Mouse (Mus musculus) liver, postnatal 0 days (tissue): ENCODE data around the gene Elmo3. TPM values are rescaled to one million over a fixed set of nuclear protein-coding genes. Genes with fewer than 3 reads are reported as not detected.

Experiments
- ATAC-seq: fragments of 200-750 bp; cut with Nextera tagmentation; 2 replicates; pipeline ENCODE4 v1.8.0; 2017; ENCODE audit warnings: mild to moderate bottlenecking, moderate library complexity
- DNase-seq: peaks from one replicate; pipeline ENCODE4 v3.0.0-alpha.2; 2016
- H3K27ac ChIP-seq: fragments of 300-500 bp; sonication (generic); 2 replicates; pipeline ENCODE4 v1.5.1; 2014; ENCODE audit warnings: antibody characterized with exemption, moderate library complexity, mild to moderate bottlenecking, low read depth
- H3K27me3 ChIP-seq: fragments of 300-500 bp; sonication (generic); 2 replicates; pipeline ENCODE4 v1.6.1; 2014; ENCODE audit warnings: low read length, control low read depth, mixed read lengths; ENCODE audit not compliant: insufficient read depth
- H3K36me3 ChIP-seq: fragments of 300-500 bp; sonication (generic); replicated peaks from 2 replicates; pipeline ENCODE4 v1.6.1; 2014; ENCODE audit warnings: mild to moderate bottlenecking, control low read depth, low read length, moderate library complexity, mixed read lengths; ENCODE audit not compliant: insufficient read depth
- H3K4me1 ChIP-seq: fragments of 300-500 bp; sonication (generic); 2 replicates; pipeline ENCODE4 v1.6.1; 2014; ENCODE audit warnings: antibody characterized with exemption, mild to moderate bottlenecking, control low read depth; ENCODE audit not compliant: insufficient read depth
- H3K4me2 ChIP-seq: fragments of 300-500 bp; sonication (generic); 2 replicates; pipeline ENCODE4 v1.6.1; 2014; ENCODE audit warnings: low read depth, mild to moderate bottlenecking, low read length, moderate library complexity, mixed read lengths
- H3K4me3 ChIP-seq: fragments of 300-500 bp; sonication (generic); 2 replicates; pipeline ENCODE4 v1.5.1; 2014; ENCODE audit warnings: low read depth, low read length
- H3K9ac ChIP-seq: fragments of 300-500 bp; sonication (generic); replicated peaks from 2 replicates; pipeline ENCODE4 v1.6.1; 2014; ENCODE audit warnings: mild to moderate bottlenecking, moderate library complexity
- H3K9me3 ChIP-seq: fragments of 300-500 bp; sonication (generic); 2 replicates; pipeline ENCODE4 v1.6.1; 2016; ENCODE audit warnings: mild to moderate bottlenecking, control low read depth, low read length, mixed read lengths
- CTCF ChIP-seq: sonication (generic); IDR thresholded peaks from 2 replicates; pipeline ENCODE4 v1.5.1; 2016; ENCODE audit warnings: antibody characterized with exemption, low read depth
- EP300 ChIP-seq: IDR thresholded peaks from 2 replicates; pipeline ENCODE4 v1.6.1; 2016; ENCODE audit warnings: antibody characterized with exemption, low read depth, mild to moderate bottlenecking
- WGBS: fragments of 180-500 bp; shearing (Covaris S2); extraction: QIAGEN DNeasy Blood & Tissue Kit; methylation state at CpG from one replicate; pipeline ENCODE4 v1.1.7; 2014; ENCODE audit not compliant: insufficient replicate concordance; 5-methylcytosine and 5-hydroxymethylcytosine counted together
- polyA plus RNA-seq: library from polyadenylated mRNA; unstranded; fragments of >200 nt; fragmentation: Nextera tagmentation; extraction: Ambion mirVana; gene quantifications from 2 replicates; pipeline ENCODE4 v1.2.1, GENCODE M21; 2015

Elmo3 gene
- 7.8 TPM in 2 replicates for polyA plus RNA-seq

GRCm38 (mm10) chr8:105305211-105306145 is at the start of gene Elmo3:
Gene Elmo3 (plus strand): TSS chr8:105305601.
- peak within 1 kb of the TSS; percentile 63 for H3K9ac ChIP-seq
- peaks cover 82% of the 10 kb centered on the region for H3K36me3 ChIP-seq
- H3K4me3 ChIP-seq = peak within 1 kb of the TSS; percentile 53
- H3K27ac ChIP-seq = peak within 1 kb of the TSS; percentile 81
- WGBS = 9% methylated on average over 28 of the region's 30 CpGs
- no peaks in the 10 kb centered on the region for H3K9me3 ChIP-seq
- H3K4me2 ChIP-seq = peak within 1 kb of the TSS; percentile 72
- H3K27me3 ChIP-seq = no peaks in the 10 kb centered on the region
- TF ChIP-seq CTCF (peak; percentile 35; the same call in 1 of the 2 replicates), EP300 (no peak)
- ATAC-seq (peak; percentile 86), DNase-seq (peak; percentile 82)
- H3K4me1 ChIP-seq = peaks cover 31% of the 10 kb centered on the region

DNA sequence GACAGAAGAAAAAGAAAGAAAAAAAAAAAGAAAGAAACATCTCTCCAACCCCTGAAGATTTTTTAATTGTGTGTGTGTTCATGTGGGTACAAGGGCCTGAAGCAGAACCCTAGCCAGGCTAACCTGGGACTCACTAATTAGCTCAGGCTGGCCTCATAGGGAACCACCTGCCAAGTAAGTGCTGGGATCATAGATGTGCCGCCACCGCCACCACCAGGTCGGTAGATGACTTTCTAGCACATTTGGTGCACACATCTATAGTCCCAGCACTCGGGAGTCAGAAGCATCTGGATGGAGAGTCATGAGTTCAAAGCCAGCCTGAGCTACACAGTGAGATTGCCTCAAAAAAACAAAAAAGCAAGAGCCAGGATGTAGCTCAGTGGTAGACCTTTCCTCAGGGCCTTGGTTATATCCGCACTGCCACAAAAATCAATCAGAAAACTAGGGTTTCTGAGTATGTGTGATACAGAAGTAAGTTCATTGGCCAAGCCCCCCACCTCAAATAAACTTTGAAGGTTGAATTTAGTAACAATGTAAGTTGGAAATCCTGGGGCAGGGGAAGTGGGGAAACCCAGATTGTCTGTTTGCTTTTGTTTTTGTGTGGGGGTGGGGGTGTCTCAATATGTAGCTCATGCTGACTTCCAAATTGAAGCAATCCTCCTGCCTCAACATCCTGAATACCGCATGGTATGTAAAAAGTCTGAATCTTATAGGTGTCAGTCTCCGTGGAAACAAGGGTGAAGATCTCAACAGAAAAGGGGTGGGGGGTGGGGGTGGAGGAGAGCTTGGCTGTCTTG is 47.9 kb upstream of the Elmo3 start:
- WGBS = 69% methylated on average over 7 of the region's 7 CpGs
- H3K4me1 ChIP-seq = peaks cover 43% of the 10 kb centered on the region
- H3K27me3 ChIP-seq = peaks cover 14% of the 10 kb centered on the region

DNA sequence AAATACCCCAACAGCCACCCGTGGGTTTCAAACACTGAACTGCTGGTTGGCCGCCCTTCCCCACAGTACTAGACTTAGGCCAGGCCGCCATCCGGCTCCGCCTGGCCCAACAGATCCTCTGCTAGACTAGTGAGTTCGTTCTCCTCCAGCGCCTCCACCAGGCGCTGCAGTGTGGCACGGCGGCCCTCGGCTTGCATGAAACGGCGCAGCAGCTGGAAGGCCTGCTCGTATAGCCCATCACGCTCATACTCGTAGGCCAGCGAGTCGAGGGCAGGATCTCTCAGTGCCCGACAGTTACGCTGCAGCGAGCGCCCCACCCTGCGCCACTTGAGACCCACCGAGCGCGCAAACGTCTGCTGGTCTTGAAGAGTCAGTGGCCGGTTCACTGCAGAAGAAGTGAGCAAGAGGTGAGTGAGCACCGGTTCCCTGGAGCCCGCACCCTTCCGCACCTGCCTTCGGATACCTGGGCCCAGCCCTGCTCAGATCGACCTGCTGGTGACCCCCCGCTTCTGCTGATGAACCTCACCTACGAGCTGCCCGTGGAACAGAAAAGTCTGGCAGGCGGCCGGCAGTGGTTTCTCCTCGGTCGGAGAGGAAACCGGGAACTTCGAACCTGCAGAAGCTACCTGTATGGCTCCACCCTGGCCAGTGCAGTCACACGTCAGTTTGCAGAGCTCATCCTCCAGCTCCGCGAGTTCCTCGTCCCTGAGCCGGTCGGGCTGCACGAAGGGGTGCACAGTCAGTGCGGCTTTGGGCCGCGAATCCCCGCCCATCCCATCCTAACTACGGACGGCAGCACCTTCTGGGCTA is 46.3 kb upstream of the Elmo3 start:
- Histone ChIP-seq H3K4me3 (peak overlapping the region; percentile 32), H3K9ac (no peak overlapping the region; the same call in 1 of the 2 replicates), H3K4me2 (peak overlapping the region; percentile 78), H3K9me3 (no peaks in the 10 kb centered on the region), H3K27me3 (peaks cover 14% of the 10 kb centered on the region), H3K36me3 (no peaks in the 10 kb centered on the region), H3K4me1 (peaks cover 45% of the 10 kb centered on the region), H3K27ac (no peak overlapping the region)
- DNase-seq (peak; percentile 49), ATAC-seq (peak; percentile 5; the same call in 1 of the 2 replicates)
- 14% methylated on average over 55 of the region's 55 CpGs for WGBS
- TF ChIP-seq CTCF (peak; percentile 26), EP300 (no peak)

More for the DNA sequence above, 47.9 kb upstream of the Elmo3 start:
- ATAC-seq (no peak), DNase-seq (no peak)
- Histone ChIP-seq H3K9ac (no peak overlapping the region), H3K9me3 (no peaks in the 10 kb centered on the region), H3K4me3 (no peak overlapping the region), H3K36me3 (peaks cover 8% of the 10 kb centered on the region; the same call in 1 of the 2 replicates), H3K27ac (no peak overlapping the region), H3K4me2 (no peak overlapping the region)
- TF ChIP-seq EP300 (no peak), CTCF (no peak)

- peak; percentile 88 for DNase-seq
- H3K9me3 ChIP-seq = no peaks in the 10 kb centered on the region
- H3K9ac ChIP-seq = no peak overlapping the region; the same call in 1 of the 2 replicates
- no peaks in the 10 kb centered on the region for H3K36me3 ChIP-seq
- H3K4me1 ChIP-seq = peaks cover 43% of the 10 kb centered on the region
- H3K4me3 ChIP-seq = peak overlapping the region; percentile 32
- peak; percentile 51 for ATAC-seq
- no peak overlapping the region for H3K27ac ChIP-seq
- no peak for TF ChIP-seq EP300
- TF ChIP-seq CTCF = peak; percentile 100
- peaks cover 14% of the 10 kb centered on the region for H3K27me3 ChIP-seq
- WGBS = 2% methylated on average over 30 of the region's 30 CpGs
- H3K4me2 ChIP-seq = peak overlapping the region; percentile 78
Measured at GRCm38 (mm10) chr8:105259721-105260320, 45.6 kb upstream of the Elmo3 start.

DNA sequence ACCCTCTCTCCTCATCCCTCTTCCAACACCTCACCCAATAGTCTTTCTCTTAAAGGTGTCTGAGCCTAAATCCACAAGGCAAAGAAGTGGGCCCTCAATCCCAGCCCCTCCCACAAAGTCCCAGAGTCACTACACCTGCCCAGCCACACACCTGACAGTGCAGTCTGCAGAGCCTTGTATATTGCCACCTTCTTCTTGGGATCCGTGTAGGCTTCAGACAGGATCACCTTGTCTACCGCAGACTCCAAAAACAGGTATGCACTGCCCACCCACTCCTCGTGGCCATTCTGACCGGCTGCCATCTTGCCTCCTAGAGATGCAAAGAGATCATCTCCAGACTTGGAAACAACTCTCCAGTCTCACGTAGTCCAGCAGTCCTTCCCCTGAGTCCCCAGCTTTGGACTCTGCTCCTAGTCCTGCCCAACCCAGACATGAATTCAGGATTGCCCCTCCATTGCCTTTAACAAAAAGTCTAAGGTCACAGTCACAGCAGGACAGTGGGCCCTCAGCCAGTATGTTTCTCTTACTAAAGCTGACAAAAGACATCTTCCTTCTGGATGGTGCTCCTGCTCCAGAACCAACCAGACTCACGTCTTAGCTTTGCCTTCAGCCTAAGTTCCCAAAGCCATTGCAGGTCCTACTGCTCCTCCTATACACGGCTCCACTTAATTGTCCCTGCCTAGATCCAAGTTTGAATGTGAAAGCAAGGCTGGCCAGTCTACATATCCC is 44.9 kb upstream of the Elmo3 start:
- Histone ChIP-seq H3K9ac (no peak overlapping the region), H3K36me3 (no peaks in the 10 kb centered on the region), H3K4me3 (no peak overlapping the region), H3K27me3 (peaks cover 14% of the 10 kb centered on the region), H3K4me2 (peak overlapping the region; percentile 78; the same call in 1 of the 2 replicates), H3K9me3 (no peaks in the 10 kb centered on the region), H3K27ac (no peak overlapping the region), H3K4me1 (peaks cover 44% of the 10 kb centered on the region)
- ATAC-seq (no peak), DNase-seq (peak; percentile 13)
- WGBS = 71% methylated on average over 7 of the region's 7 CpGs
- TF ChIP-seq EP300 (no peak), CTCF (no peak)
